Mouse (Mus musculus): Measurements from ENCODE around the gene Rtp3.

The Rtp3 gene

DNA sequence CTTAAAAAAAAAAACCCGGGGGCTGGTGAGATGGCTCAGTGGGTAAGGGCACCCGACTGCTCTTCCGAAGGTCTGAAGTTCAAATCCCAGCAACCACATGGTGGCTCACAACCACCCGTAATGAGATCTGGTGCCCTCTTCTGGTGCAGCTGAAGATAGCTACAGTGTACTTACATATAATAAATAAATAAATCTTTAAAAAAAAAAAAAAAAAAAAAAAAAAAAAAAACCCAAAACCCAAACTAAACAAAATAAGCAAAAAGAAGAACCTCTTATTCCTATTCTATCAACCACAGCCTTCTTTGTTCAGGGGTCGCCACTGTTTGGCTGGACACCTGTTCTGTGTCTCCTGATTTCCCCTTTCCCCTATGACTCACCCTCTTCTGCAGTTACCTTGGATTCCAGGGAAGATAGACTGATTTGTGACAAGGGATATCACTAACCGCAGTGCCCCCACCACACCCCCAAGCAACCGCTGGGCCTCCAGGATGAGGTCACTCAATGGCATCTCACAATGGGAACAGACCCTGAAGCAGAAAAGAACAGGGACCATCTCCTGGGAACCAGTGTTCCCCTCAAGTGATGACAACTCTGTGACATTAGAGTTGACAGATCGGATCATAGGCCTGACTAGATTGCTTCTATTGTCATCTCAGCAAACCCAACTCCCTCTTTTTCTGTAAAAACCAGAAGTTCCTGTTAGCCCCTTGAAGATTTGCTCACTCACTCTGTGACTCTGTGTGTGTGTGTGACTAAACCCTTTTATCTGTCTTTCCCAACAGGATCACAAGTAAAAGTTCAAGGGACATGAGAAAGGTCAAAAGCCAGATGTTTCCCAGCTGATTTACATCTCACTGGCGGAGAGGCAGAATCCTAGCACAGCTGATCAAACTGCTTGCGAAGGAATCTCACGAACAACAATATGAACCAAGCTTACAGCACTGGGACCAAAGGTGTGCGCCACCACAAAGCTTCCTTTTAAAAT is 52.6 kb downstream of the Rtp3 start:
- no peak for DNase-seq

DNA sequence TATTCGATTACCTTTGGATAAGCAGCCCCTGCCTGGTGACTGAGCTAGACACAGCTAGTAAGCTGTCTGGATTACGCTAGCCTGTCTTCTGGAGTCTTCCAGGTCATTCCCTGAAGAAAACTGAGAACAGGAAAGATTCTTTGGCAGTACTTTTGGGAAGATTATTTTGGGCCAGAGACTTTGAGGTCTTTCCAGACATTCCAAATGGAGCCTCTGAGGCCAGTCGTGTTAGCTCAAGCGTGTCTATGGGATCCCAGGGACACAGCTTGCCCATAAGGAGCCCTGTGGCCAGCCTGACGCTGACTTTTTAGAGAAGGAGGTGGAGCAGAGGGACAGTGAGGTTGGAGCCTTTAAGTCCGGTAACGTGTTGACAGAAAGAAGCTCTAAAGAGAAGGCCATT is 54.4 kb downstream of the Rtp3 start:
- DNase-seq, result no peak
